8 mouse cellular contexts compared by ENCODE assay signal in the genomic region with DNA sequence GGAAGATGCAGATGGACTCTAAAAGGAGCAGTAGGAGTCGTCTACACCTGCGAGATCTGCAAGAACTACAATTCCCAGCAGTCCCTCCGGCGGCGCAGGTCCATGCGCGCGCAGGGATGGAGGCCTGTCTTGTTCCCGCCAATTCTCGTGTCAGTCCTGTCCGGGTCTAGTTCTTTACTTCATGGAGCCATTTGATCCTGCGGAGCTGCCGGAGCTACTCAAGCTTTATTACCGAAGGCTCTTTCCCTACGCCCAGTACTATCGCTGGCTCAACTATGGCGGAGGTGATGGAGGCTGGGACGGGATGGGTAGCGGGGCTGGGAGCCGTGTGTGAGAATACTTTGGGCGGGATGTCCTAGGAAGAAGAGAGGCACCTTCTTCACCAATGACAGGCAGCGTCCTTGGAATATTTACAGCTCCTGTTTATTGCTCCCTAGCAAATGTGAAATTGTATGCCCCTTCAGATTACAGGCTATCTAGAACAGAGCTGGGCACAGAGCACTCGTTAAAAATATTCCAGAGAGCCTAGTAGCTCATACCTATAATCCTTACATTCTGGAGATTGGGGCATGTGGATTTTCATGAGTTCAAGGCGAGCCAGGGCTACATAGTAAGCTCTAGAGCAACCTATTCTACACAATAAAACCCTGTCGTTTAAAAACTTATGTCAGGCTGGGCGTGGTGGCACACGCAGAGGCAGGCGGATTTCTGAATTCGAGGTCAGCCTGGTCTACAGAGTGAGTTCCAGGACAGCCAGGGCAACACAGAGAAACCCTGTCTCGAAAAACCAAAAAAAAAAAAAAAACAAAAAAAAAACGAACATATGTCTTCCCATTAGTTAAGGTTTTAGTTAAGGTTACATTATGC. TPM values are rescaled to one million over a fixed set of nuclear protein-coding genes. Genes with fewer than 3 reads are reported as not detected.
DNase-seq lines count a peak whose midpoint lies in the region; ATAC-seq and TF ChIP-seq lines count a peak whose summit lies in the region.

Gene Prim1 (plus strand): TSS at position 101 of the 867 bp plus-strand sequence.

- H3K4me1 ChIP-seq in cerebellum, adult 2 months (ENCODE audit: control insufficient read depth, insufficient read depth, low read length) = no peaks in the 10 kb centered on the region

- H3K4me3 ChIP-seq in cerebellum, adult 2 months (replicated peaks; ENCODE audit: insufficient read depth, low read depth, low read length) = peak within 1 kb of the TSS; percentile 82

- 2% methylated on average over 31 of the region's 31 CpGs for WGBS in cerebellum, adult 2 months

- H3K27me3 ChIP-seq in cerebellum, adult 2 months (ENCODE audit: control insufficient read depth, insufficient read depth, low read length) = no peaks in the 10 kb centered on the region

- DNase-seq in MN1 (ENCODE audit: low spot score) = peak; percentile 93
- peak; percentile 88 to 89 for DNase-seq in cerebellum, adult 2 months
- DNase-seq in forelimb bud, embryonic 11.5 days (ENCODE audit: low read depth, low spot score) = peak; percentile 84
- peak; percentile 65 to 80 for DNase-seq in layer of hippocampus, postnatal 10 days (ENCODE audit: low spot score in 2 of 2)
- peak; percentile 77 for DNase-seq in lung, postnatal 10 days
- peak; percentile 56 for DNase-seq in ovary, postnatal 14 days (ENCODE audit: low spot score)
- DNase-seq in thymus, postnatal 10 days (ENCODE audit: low spot score in 2 of 2) = peak; percentile 76 to 79

- ATAC-seq in hematopoietic stem cell, adult 5-6 weeks (replicated peaks in 1 of 2; ENCODE audit: insufficient read depth in 1 of 2, low FRiP score in 2 of 2, low TSS enrichment in 1 of 2, low read depth in 1 of 2, poor library complexity in 2 of 2, severe bottlenecking in 2 of 2) = peak; percentile 90 to 98

- TF ChIP-seq CTCF in cerebellum, adult 2 months (IDR thresholded peaks at IDR 0.05; ENCODE audit: borderline replicate concordance, insufficient read depth, low read depth, low read length) = no peak

- H3K27ac ChIP-seq in cerebellum, adult 2 months (ENCODE audit: insufficient read depth, low read length) = no peak within 1 kb of the TSS

- TF ChIP-seq POLR2A in cerebellum, adult 2 months (IDR thresholded peaks at IDR 0.05; ENCODE audit: borderline replicate concordance, insufficient read depth, low read length) = peak; percentile 41; the same call in 1 of the 2 replicates

RNA-seq across cellular contexts. Expression of gene Prim1, which starts in this region (rescaled TPM):
- polyA plus RNA-seq in cerebellum, adult 2 months (2012; rRNA removed) = 16.2 and 17.4 TPM in 2 replicates
- total RNA-seq in hematopoietic stem cell, adult 5-6 weeks (2017) = 108 and 113 TPM in 2 replicates
- total RNA-seq in layer of hippocampus, postnatal 10 days (2021) = 1 to 10 TPM; 8.0 to 9.7 TPM

Comparison
In these comparisons a context has a peak if more than half of its experiments do, and no peak if none do; other contexts are left out.
1. RNA of gene Prim1 (total RNA-seq): 108 to 113 TPM in hematopoietic stem cell, adult 5-6 weeks; 8.0 to 9.7 TPM in layer of hippocampus, postnatal 10 days; every median in the first group is over 10 times any median in the second.
2. Peak in every context shown above with its lines, with median percentiles within 50 percentile points of each other: DNase-seq.